Mouse (Mus musculus): Measurements from ENCODE around the gene Gm20695. TPM values are rescaled to one million over a fixed set of nuclear protein-coding genes. Genes with fewer than 3 reads are reported as not detected.
A peak's percentile ranks its signal among the peaks of the same experiment; 100 is the strongest.

Gm20695 gene
- polyA plus RNA-seq, 1 experiment from 2014 or later, result 2.7 TPM

DNA sequence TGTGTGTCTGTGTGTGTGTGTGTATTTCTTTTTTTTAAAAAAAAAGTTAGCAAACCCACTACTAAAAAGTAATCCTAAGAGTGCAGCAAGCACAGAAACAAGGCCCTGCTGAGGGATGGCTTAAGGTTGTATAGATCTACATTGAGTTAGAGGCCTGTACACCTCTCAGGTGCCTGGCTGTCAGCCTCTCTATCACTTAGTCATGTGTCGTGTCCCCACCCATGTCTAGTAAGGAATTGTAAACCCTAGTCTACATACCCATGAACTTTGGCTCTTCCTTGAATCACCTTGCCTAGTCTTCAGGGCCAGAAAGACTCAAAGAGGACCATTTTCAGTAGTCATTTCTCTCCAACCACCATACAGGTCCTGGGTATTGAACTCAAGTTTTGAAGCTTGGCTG lies 12.1 kb downstream of the Gm20695 start:
- no peak overlapping the region for H3K4me2 ChIP-seq
- no peak overlapping the region for H3K9ac ChIP-seq (replicated peaks)
- H3K36me3 ChIP-seq, result peaks cover 51% of the 10 kb centered on the region
- 100% methylated on average over 1 of the region's 1 CpGs for WGBS
- no peak overlapping the region for H3K27ac ChIP-seq (replicated peaks)
- no peak for ATAC-seq (ENCODE audit: low FRiP score)
- H3K9me3 ChIP-seq (replicated peaks), result no peaks in the 10 kb centered on the region
- H3K27me3 ChIP-seq (replicated peaks), result no peaks in the 10 kb centered on the region
- no peak overlapping the region for H3K4me3 ChIP-seq (replicated peaks)
- H3K4me1 ChIP-seq, result no peaks in the 10 kb centered on the region

DNA sequence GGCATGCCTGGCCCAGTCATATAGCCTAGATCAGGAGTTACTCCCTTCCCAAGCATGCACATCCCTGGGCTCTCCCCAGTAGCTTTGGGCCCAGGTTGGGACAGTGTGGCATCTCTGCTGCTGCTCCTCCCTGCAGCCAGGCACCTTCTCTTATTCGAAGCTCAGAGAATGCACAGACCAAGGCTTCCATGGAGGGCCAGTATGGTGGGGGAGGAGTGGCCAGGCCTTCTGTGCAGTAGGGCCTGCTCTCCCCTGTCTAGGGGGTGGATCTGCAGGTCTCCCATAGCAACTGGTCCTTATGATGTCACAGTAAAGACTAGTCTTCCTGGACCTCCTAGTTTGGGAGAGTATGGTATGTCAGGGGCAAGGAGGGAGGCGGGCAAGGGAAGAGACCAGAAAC lies 23.0 kb downstream of the Gm20695 start:
- Histone ChIP-seq H3K4me2 (peak overlapping the region; percentile 67), H3K9ac (replicated peaks) (no peak overlapping the region)
- WGBS, result 83% methylated on average over 2 of the region's 2 CpGs

DNA sequence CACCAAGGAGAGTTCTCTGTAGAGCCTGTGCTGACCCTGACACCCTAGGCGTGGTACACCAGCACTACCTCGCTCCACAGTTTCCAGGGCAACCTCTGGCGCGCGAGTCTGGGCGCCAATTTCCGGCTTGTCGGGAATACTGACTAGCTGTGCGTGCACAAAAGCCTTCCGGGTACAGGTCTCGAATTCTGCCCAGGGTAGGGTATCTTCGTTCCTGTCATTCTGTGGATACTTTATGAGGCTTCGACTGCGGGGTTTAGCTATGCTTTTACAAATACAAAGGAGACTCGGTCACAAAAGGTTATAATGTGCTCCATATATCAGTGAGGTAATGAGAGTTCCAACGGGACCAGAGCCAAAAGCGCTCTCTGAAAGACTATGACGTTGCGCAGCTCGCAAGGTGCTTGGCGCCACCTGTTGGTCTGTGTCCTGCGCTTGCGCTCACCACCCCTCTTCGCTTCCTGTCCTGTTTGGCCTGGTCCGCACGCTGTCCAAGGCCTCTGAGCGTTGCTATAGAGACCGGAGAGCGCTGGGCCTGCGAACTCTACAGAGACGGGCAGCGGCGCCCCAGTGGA lies 24.2 kb downstream of the Gm20695 start, which contains the start of the genes 1700037C18Rik and Cluap1:
Gene 1700037C18Rik, minus strand, starts transcription at position 153 of the 575 bp plus-strand sequence.
Gene Cluap1, plus strand, starts transcription at position 265 of the 575 bp plus-strand sequence.
- Histone ChIP-seq H3K27me3 (replicated peaks) (no peaks in the 10 kb centered on the region), H3K27ac (replicated peaks) (peak within 1 kb of the TSS; percentile 79), H3K9ac (replicated peaks) (peak within 1 kb of the TSS; percentile 71), H3K4me1 (peaks cover 19% of the 10 kb centered on the region), H3K9me3 (replicated peaks) (no peaks in the 10 kb centered on the region), H3K4me3 (replicated peaks) (peak within 1 kb of the TSS; percentile 65), H3K4me2 (peak within 1 kb of the TSS; percentile 67), H3K36me3 (peaks cover 42% of the 10 kb centered on the region)
- under 1% methylated on average over 33 of the region's 33 CpGs for WGBS
- ATAC-seq (ENCODE audit: low FRiP score), result peak; percentile 94

More for the DNA sequence above, 23.0 kb downstream of the Gm20695 start:
- no peak overlapping the region for H3K27ac ChIP-seq (replicated peaks)
- peaks cover 39% of the 10 kb centered on the region for H3K36me3 ChIP-seq
- no peaks in the 10 kb centered on the region for H3K9me3 ChIP-seq (replicated peaks)
- peak; percentile 13; the same call in 1 of the 2 replicates for ATAC-seq (ENCODE audit: low FRiP score)
- no peaks in the 10 kb centered on the region for H3K27me3 ChIP-seq (replicated peaks)
- no peak overlapping the region for H3K4me3 ChIP-seq (replicated peaks)
- peaks cover 19% of the 10 kb centered on the region for H3K4me1 ChIP-seq

- peaks cover 19% of the 10 kb centered on the region for H3K4me1 ChIP-seq
- H3K27me3 ChIP-seq (replicated peaks), result no peaks in the 10 kb centered on the region
- 8% methylated on average over 20 of the region's 20 CpGs for WGBS
- H3K4me2 ChIP-seq, result peak overlapping the region; percentile 67
- peak overlapping the region; percentile 65 for H3K4me3 ChIP-seq (replicated peaks)
- ATAC-seq (ENCODE audit: low FRiP score), result no peak; the same call in 1 of the 2 replicates
- H3K36me3 ChIP-seq, result peaks cover 41% of the 10 kb centered on the region
- H3K9me3 ChIP-seq (replicated peaks), result no peaks in the 10 kb centered on the region
- peak overlapping the region; percentile 71 for H3K9ac ChIP-seq (replicated peaks)
- H3K27ac ChIP-seq (replicated peaks), result peak overlapping the region; percentile 79
Observed at GRCm38 (mm10) chr16:3909118-3909517, 24.7 kb downstream of the Gm20695 start.

GRCm38 (mm10) chr16:3920756-3921155 lies 36.3 kb downstream of the Gm20695 start:
- ATAC-seq (ENCODE audit: low FRiP score), result no peak
- Histone ChIP-seq H3K27ac (replicated peaks) (no peak overlapping the region), H3K4me1 (no peaks in the 10 kb centered on the region), H3K36me3 (peaks cover 81% of the 10 kb centered on the region), H3K4me3 (replicated peaks) (no peak overlapping the region), H3K4me2 (no peak overlapping the region), H3K9me3 (replicated peaks) (no peaks in the 10 kb centered on the region), H3K9ac (replicated peaks) (no peak overlapping the region), H3K27me3 (replicated peaks) (no peaks in the 10 kb centered on the region)
- WGBS, result 98% methylated on average over 2 of the region's 2 CpGs

GRCm38 (mm10) chr16:3923515-3923914 lies 39.1 kb downstream of the Gm20695 start:
- peaks cover 78% of the 10 kb centered on the region for H3K36me3 ChIP-seq
- ATAC-seq (ENCODE audit: low FRiP score), result no peak

GRCm38 (mm10) chr16:3923966-3924365 lies 39.5 kb downstream of the Gm20695 start:
- H3K4me1 ChIP-seq, result no peaks in the 10 kb centered on the region
- H3K27ac ChIP-seq (replicated peaks), result no peak overlapping the region
- H3K4me3 ChIP-seq (replicated peaks), result no peak overlapping the region
- H3K9me3 ChIP-seq (replicated peaks), result no peaks in the 10 kb centered on the region
- ATAC-seq (ENCODE audit: low FRiP score), result no peak
- peaks cover 78% of the 10 kb centered on the region for H3K36me3 ChIP-seq
- H3K4me2 ChIP-seq, result no peak overlapping the region
- WGBS, result 89% methylated on average over 4 of the region's 4 CpGs
- H3K27me3 ChIP-seq (replicated peaks), result no peaks in the 10 kb centered on the region
- H3K9ac ChIP-seq (replicated peaks), result no peak overlapping the region

More at GRCm38 (mm10) chr16:3923515-3923914, 39.1 kb downstream of the Gm20695 start:
- H3K4me3 ChIP-seq (replicated peaks), result no peak overlapping the region
- 93% methylated on average over 3 of the region's 3 CpGs for whole genome bisulfite sequencing
- H3K27ac ChIP-seq (replicated peaks), result no peak overlapping the region
- no peak overlapping the region for H3K4me2 ChIP-seq
- H3K9me3 ChIP-seq (replicated peaks), result no peaks in the 10 kb centered on the region
- H3K4me1 ChIP-seq, result no peaks in the 10 kb centered on the region
- no peak overlapping the region for H3K9ac ChIP-seq (replicated peaks)
- H3K27me3 ChIP-seq (replicated peaks), result no peaks in the 10 kb centered on the region

DNA sequence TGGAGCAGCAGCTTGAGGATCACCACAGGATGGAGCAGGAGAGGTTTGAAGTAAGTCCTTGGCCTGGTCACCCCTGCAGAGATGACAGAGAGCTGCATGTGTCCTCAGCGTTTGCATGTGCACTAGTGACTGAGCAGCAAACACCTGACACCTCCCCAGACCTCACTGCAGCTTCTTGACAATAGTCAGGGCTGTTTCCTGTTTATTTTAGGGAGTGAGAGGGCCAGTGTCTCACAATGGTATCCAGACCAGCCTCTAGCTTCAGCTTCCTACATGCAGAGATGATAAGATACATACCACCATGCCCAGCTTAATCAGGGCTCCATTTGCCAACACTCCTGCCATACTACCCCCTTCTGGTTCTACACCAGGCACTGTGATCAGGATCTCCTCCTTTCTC lies 44.1 kb downstream of the Gm20695 start:
- WGBS, result 76% methylated on average over 1 of the region's 1 CpGs
- Histone ChIP-seq H3K27ac (replicated peaks) (no peak overlapping the region), H3K27me3 (replicated peaks) (no peaks in the 10 kb centered on the region), H3K4me1 (no peaks in the 10 kb centered on the region), H3K4me2 (no peak overlapping the region), H3K36me3 (peaks cover 63% of the 10 kb centered on the region), H3K9ac (replicated peaks) (no peak overlapping the region), H3K9me3 (replicated peaks) (no peaks in the 10 kb centered on the region), H3K4me3 (replicated peaks) (no peak overlapping the region)
- no peak for ATAC-seq (ENCODE audit: low FRiP score)

- Histone ChIP-seq H3K9me3 (replicated peaks) (no peaks in the 10 kb centered on the region), H3K9ac (replicated peaks) (no peak overlapping the region), H3K27ac (replicated peaks) (no peak overlapping the region), H3K4me1 (no peaks in the 10 kb centered on the region), H3K36me3 (peaks cover 63% of the 10 kb centered on the region), H3K4me3 (replicated peaks) (no peak overlapping the region), H3K27me3 (replicated peaks) (no peaks in the 10 kb centered on the region), H3K4me2 (no peak overlapping the region)
- no peak for ATAC-seq (ENCODE audit: low FRiP score)
- 82% methylated on average over 7 of the region's 7 CpGs for WGBS
Observed at GRCm38 (mm10) chr16:3929151-3929550, 44.7 kb downstream of the Gm20695 start.

DNA sequence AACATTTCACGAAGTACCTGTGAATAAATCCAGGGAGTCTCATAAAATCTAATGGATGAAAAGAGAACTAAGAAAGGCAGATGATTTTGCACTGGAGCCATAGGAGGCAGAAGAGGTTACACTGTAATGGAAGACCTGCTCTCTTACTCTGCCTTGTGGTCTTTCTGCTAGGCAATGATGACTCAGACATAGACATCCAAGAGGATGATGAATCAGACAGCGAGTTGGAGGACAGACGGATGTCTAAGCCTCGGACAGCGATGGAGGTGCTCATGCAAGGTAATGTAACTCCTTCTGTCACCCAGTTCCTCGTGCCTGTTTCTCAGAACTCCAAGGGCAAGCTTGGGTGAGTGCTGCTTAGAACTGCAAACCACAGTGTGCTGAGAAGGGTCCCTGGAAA lies 49.1 kb downstream of the Gm20695 start:
- Histone ChIP-seq H3K9me3 (replicated peaks) (no peaks in the 10 kb centered on the region), H3K4me3 (replicated peaks) (no peak overlapping the region), H3K4me2 (no peak overlapping the region), H3K27ac (replicated peaks) (no peak overlapping the region), H3K9ac (replicated peaks) (no peak overlapping the region), H3K4me1 (no peaks in the 10 kb centered on the region), H3K27me3 (replicated peaks) (no peaks in the 10 kb centered on the region), H3K36me3 (peaks cover 70% of the 10 kb centered on the region)
- ATAC-seq (ENCODE audit: low FRiP score), result no peak
- WGBS, result 92% methylated on average over 6 of the region's 6 CpGs

DNA sequence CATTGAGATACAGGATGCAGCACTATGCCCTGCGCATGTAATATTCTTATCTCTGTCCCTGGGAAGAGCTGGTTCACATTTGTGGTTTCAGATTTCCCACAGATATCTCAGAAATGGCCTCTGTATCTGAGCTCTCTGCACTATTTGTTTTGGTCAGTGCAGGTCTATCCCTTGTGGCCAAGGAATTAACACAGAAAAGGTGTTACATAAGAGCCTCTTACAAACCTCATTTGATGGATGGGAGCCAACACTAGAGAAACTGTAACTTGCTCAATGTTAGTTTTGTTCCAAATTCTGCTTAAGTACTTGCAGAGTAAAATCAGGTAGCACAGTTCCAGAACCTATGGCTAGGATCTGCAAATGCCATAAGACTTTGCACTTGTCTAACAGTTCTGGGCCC lies 49.6 kb downstream of the Gm20695 start:
- no peaks in the 10 kb centered on the region for H3K4me1 ChIP-seq
- ATAC-seq (ENCODE audit: low FRiP score), result no peak
- H3K9me3 ChIP-seq (replicated peaks), result no peaks in the 10 kb centered on the region
- no peak overlapping the region for H3K9ac ChIP-seq (replicated peaks)
- H3K36me3 ChIP-seq, result peaks cover 72% of the 10 kb centered on the region
- WGBS, result 97% methylated on average over 1 of the region's 1 CpGs
- H3K4me3 ChIP-seq (replicated peaks), result no peak overlapping the region
- H3K27me3 ChIP-seq (replicated peaks), result no peaks in the 10 kb centered on the region
- no peak overlapping the region for H3K27ac ChIP-seq (replicated peaks)
- no peak overlapping the region for H3K4me2 ChIP-seq

GRCm38 (mm10) chr16:3934701-3935100 lies 50.3 kb downstream of the Gm20695 start:
- no peaks in the 10 kb centered on the region for H3K9me3 ChIP-seq (replicated peaks)
- H3K27ac ChIP-seq (replicated peaks), result no peak overlapping the region
- H3K4me1 ChIP-seq, result no peaks in the 10 kb centered on the region
- H3K4me2 ChIP-seq, result no peak overlapping the region
- ATAC-seq (ENCODE audit: low FRiP score), result no peak
- no peak overlapping the region for H3K9ac ChIP-seq (replicated peaks)
- H3K36me3 ChIP-seq, result peaks cover 69% of the 10 kb centered on the region
- H3K4me3 ChIP-seq (replicated peaks), result no peak overlapping the region
- H3K27me3 ChIP-seq (replicated peaks), result no peaks in the 10 kb centered on the region
- 95% methylated on average over 4 of the region's 4 CpGs for WGBS
